Mouse (Mus musculus) CH12.LX (cell line): ENCODE measurements at regions not wholly inside any gene's neighbourhood (a gene's known extent, or its start where the extent isn't known, plus 50 kb on each side); places are given as distances from the start of the nearest gene placed in this dataset.

Source experiments
- CTCF ChIP-seq, 2 experiments: IDR thresholded peaks in 1 of 2; conservative IDR thresholded peaks in 1 of 2; 2 replicates each; pipeline ENCODE4 v1.5.1; 2011 to 2012; ENCODE audit warnings: low read depth in 2 of 2, low read length in 2 of 2, improper control_type of control experiment in 1 of 2, inconsistent platforms in 1 of 2, mild to moderate bottlenecking in 1 of 2, moderate library complexity in 1 of 2
- EP300 ChIP-seq: IDR thresholded peaks from 2 replicates; pipeline ENCODE4 v1.6.1; 2011; ENCODE audit warnings: low read length, improper control_type of control experiment

DNA sequence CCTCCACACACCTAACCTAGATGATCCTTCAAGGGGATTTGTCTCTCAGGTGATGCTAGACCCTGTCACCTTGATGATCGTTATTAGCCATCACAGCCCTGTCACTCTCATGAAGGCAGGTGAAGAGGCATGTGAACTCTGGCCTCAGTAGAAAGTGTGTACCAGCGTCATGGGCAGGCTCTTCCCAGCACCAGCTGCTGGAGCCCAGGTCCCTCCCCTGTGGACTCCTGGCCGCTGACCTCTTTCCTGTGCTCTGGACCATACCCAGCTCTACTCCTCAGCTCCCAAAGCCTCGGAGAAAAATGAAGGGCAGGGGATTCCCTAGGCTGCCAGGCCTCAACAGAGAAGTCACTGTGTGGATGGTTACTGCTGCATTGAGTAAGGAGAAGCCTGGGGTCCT lies 253.3 kb upstream of the Sulf2 start:
- TF ChIP-seq CTCF (conservative IDR thresholded peaks at IDR 0.05 in 1 of 2, IDR thresholded peaks at IDR 0.05 in 1 of 2; ENCODE audit: low read depth in 2 of 2, low read length in 2 of 2) (no peak), EP300 (no peak)
